Mouse (Mus musculus) myocyte (in vitro differentiated cells): ENCODE data around the gene Klhl24. TPM values are rescaled to one million over a fixed set of nuclear protein-coding genes. Genes with fewer than 3 reads are reported as not detected.

ENCODE experiments used
- H3K27me3 ChIP-seq: one replicate; pipeline ENCODE4 v1.6.1; 2011; ENCODE audit not compliant: control insufficient read depth, insufficient read depth, insufficient read length
- H3K36me3 ChIP-seq: one replicate; pipeline ENCODE4 v1.6.1; 2011; ENCODE audit not compliant: control insufficient read depth, insufficient read depth
- H3K4me2 ChIP-seq: one replicate; pipeline ENCODE4 v1.6.1; 2011; ENCODE audit warnings: low read depth, control low read depth
- H3K4me3 ChIP-seq: one replicate; pipeline ENCODE4 v1.5.1; 2011; ENCODE audit warnings: mild to moderate bottlenecking, control low read depth, moderate library complexity
- H3K79me2 ChIP-seq: one replicate; pipeline ENCODE4 v1.6.1; 2011; ENCODE audit not compliant: control insufficient read depth, insufficient read depth
- H3ac ChIP-seq: one replicate; pipeline ENCODE4 v1.6.1; 2011; ENCODE audit not compliant: control insufficient read depth, insufficient read length
- CEBPB ChIP-seq: IDR thresholded peaks from 2 replicates; pipeline ENCODE4 v1.6.1; 2011; ENCODE audit warnings: mild to moderate bottlenecking, moderate library complexity; ENCODE audit not compliant: poor library complexity, insufficient read depth, severe bottlenecking
- E2F4 ChIP-seq: IDR thresholded peaks from one replicate; pipeline ENCODE4 v1.6.1; 2011; ENCODE audit warnings: mild to moderate bottlenecking, control low read depth, moderate library complexity; ENCODE audit not compliant: insufficient read depth
- MAX ChIP-seq: IDR thresholded peaks from one replicate; pipeline ENCODE4 v1.6.1; 2011; ENCODE audit warnings: low read depth, mild to moderate bottlenecking, control low read depth
- MYOD1 ChIP-seq, 3 experiments: IDR thresholded peaks; one replicate each; pipeline ENCODE4 v1.6.1; 2011; ENCODE audit warnings: control low read depth in 2 of 3, low read depth in 2 of 3, mild to moderate bottlenecking in 2 of 3, moderate library complexity in 1 of 3; ENCODE audit not compliant: insufficient read length in 2 of 3, control insufficient read depth in 1 of 3
- MYOG ChIP-seq, 3 experiments: IDR thresholded peaks; one replicate each; pipeline ENCODE4 v1.6.1; 2011; ENCODE audit warnings: control low read depth in 2 of 3, low read depth in 2 of 3, mild to moderate bottlenecking in 2 of 3; ENCODE audit not compliant: insufficient read length in 2 of 3, control insufficient read depth in 1 of 3, insufficient read depth in 1 of 3
- POLR2A ChIP-seq: IDR thresholded peaks from one replicate; pipeline ENCODE4 v1.6.1; 2011; ENCODE audit warnings: low read depth, mild to moderate bottlenecking, control low read depth, moderate library complexity; ENCODE audit not compliant: insufficient read length
- POLR2AphosphoS2 ChIP-seq: IDR thresholded peaks from one replicate; pipeline ENCODE4 v1.6.1; 2011; ENCODE audit warnings: low read depth, control low read depth; ENCODE audit not compliant: insufficient read length
- REST ChIP-seq: IDR thresholded peaks from one replicate; pipeline ENCODE4 v1.6.1; 2011; ENCODE audit warnings: mild to moderate bottlenecking, control low read depth, moderate library complexity; ENCODE audit not compliant: insufficient read depth, insufficient read length
- SRF ChIP-seq: IDR thresholded peaks from one replicate; pipeline ENCODE4 v1.6.1; 2011; ENCODE audit warnings: low read depth; ENCODE audit not compliant: control insufficient read depth, insufficient read length
- TCF12 ChIP-seq: IDR thresholded peaks from one replicate; pipeline ENCODE4 v1.6.1; 2011; ENCODE audit warnings: mild to moderate bottlenecking, control low read depth; ENCODE audit not compliant: poor library complexity, insufficient read depth, severe bottlenecking
- TCF3 ChIP-seq: IDR thresholded peaks from one replicate; pipeline ENCODE4 v1.6.1; 2011; ENCODE audit warnings: low read depth, control low read depth; ENCODE audit not compliant: insufficient read length
- USF1 ChIP-seq: IDR thresholded peaks from one replicate; pipeline ENCODE4 v1.6.1; 2011; ENCODE audit warnings: low read depth, mild to moderate bottlenecking, control low read depth, moderate library complexity
- polyA plus RNA-seq: library from polyadenylated mRNA; unstranded; fragments of >200 nt; fragmentation: generic; extraction: Trizol; gene quantifications from one replicate; pipeline ENCODE4 v1.2.1, GENCODE M21; 2012; ENCODE audit warnings: missing spikeins

Klhl24 gene
- polyA plus RNA-seq, 1 experiment = 11.3 TPM

GRCm38 (mm10) chr16:20090921-20091575, 6.3 kb upstream of the Klhl24 start:
- Histone ChIP-seq H3K27me3 (no peaks in the 10 kb centered on the region), H3K4me3 (no peak overlapping the region), H3K79me2 (no peaks in the 10 kb centered on the region), H3K4me2 (peak overlapping the region; percentile 24), H3K36me3 (no peaks in the 10 kb centered on the region), H3ac (no peak overlapping the region)
- TF ChIP-seq POLR2A = no peak
- no peak for TF ChIP-seq MAX
- TF ChIP-seq E2F4 = no peak
- no peak for TF ChIP-seq REST
- TF ChIP-seq SRF = no peak
- TF ChIP-seq USF1 = no peak
- TF ChIP-seq MYOG (IDR thresholded peaks at IDR 0.05; ENCODE audit: control insufficient read depth in 1 of 3, insufficient read depth in 1 of 3, insufficient read length in 2 of 3, low read depth in 2 of 3) = peak in 1 of 3 experiments; percentile 36

GRCm38 (mm10) chr16:20095966-20096365, 1.4 kb upstream of the Klhl24 start:
- Histone ChIP-seq H3K4me3 (no peak overlapping the region), H3K27me3 (no peaks in the 10 kb centered on the region), H3K79me2 (peaks cover 6% of the 10 kb centered on the region), H3ac (no peak overlapping the region), H3K4me2 (no peak overlapping the region), H3K36me3 (no peaks in the 10 kb centered on the region)
- TF ChIP-seq CEBPB = no peak
- TF ChIP-seq POLR2A = no peak
- TF ChIP-seq SRF = no peak
- TF ChIP-seq TCF12 = no peak
- no peak for TF ChIP-seq USF1
- TF ChIP-seq POLR2AphosphoS2 = no peak
- TF ChIP-seq TCF3 = no peak
- no peak for TF ChIP-seq MYOD1 (IDR thresholded peaks at IDR 0.05; ENCODE audit: control insufficient read depth in 1 of 3, insufficient read length in 2 of 3, low read depth in 2 of 3)
- no peak for TF ChIP-seq MAX
- no peak for TF ChIP-seq REST
- TF ChIP-seq E2F4 = no peak
- TF ChIP-seq MYOG (IDR thresholded peaks at IDR 0.05; ENCODE audit: control insufficient read depth in 1 of 3, insufficient read depth in 1 of 3, insufficient read length in 2 of 3, low read depth in 2 of 3) = no peak

GRCm38 (mm10) chr16:20097711-20098374, 501 bp downstream of the Klhl24 start:
- peak overlapping the region; percentile 52 for H3ac ChIP-seq
- H3K4me3 ChIP-seq = peak overlapping the region; percentile 47
- peaks cover under 1% of the 10 kb centered on the region for H3K36me3 ChIP-seq
- peak overlapping the region; percentile 68 for H3K4me2 ChIP-seq
- no peak for TF ChIP-seq MYOD1 (IDR thresholded peaks at IDR 0.05; ENCODE audit: control insufficient read depth in 1 of 3, insufficient read length in 2 of 3, low read depth in 2 of 3)
- peak; percentile 85 for TF ChIP-seq CEBPB
- peak; percentile 65 for TF ChIP-seq POLR2AphosphoS2
- no peak for TF ChIP-seq SRF
- TF ChIP-seq REST = no peak
- TF ChIP-seq POLR2A = no peak
- TF ChIP-seq TCF3 = no peak
- no peak for TF ChIP-seq MAX
- no peak for TF ChIP-seq E2F4
- TF ChIP-seq TCF12 = no peak
- peak; percentile 12 for TF ChIP-seq USF1
- peak in 1 of 3 experiments; percentile 4 for TF ChIP-seq MYOG (IDR thresholded peaks at IDR 0.05; ENCODE audit: control insufficient read depth in 1 of 3, insufficient read depth in 1 of 3, insufficient read length in 2 of 3, low read depth in 2 of 3)
- no peaks in the 10 kb centered on the region for H3K27me3 ChIP-seq
- peaks cover 6% of the 10 kb centered on the region for H3K79me2 ChIP-seq

GRCm38 (mm10) chr16:20098375-20098727, 1.0 kb downstream of the Klhl24 start:
- Histone ChIP-seq H3ac (peak overlapping the region; percentile 52), H3K79me2 (peaks cover 6% of the 10 kb centered on the region), H3K4me3 (peak overlapping the region; percentile 47), H3K36me3 (peaks cover 5% of the 10 kb centered on the region), H3K4me2 (peak overlapping the region; percentile 68), H3K27me3 (no peaks in the 10 kb centered on the region)
- TF ChIP-seq POLR2AphosphoS2 (no peak), SRF (no peak), MYOD1 (IDR thresholded peaks at IDR 0.05; ENCODE audit: control insufficient read depth in 1 of 3, insufficient read length in 2 of 3, low read depth in 2 of 3) (no peak), MYOG (IDR thresholded peaks at IDR 0.05; ENCODE audit: control insufficient read depth in 1 of 3, insufficient read depth in 1 of 3, insufficient read length in 2 of 3, low read depth in 2 of 3) (no peak), CEBPB (no peak), POLR2A (peak; percentile 19), TCF3 (no peak)
